Mouse (Mus musculus): Measurements from ENCODE around the gene Lrrc1. TPM values are rescaled to one million over a fixed set of nuclear protein-coding genes. Genes with fewer than 3 reads are reported as not detected.

The Lrrc1 gene
- polyA plus RNA-seq (2014; fragmentation: Nextera tagmentation; extraction: Ambion mirVana), result 9.5 and 11.7 TPM in 2 replicates

GRCm38 (mm10) chr9:77544354-77545067, at the start of gene Lrrc1:
Gene Lrrc1 (minus strand): TSS chr9:77544870.
- no peaks in the 10 kb centered on the region for H3K36me3 ChIP-seq (replicated peaks; ENCODE audit: control insufficient read depth, insufficient read depth, low read depth, low read length)
- no peaks in the 10 kb centered on the region for H3K4me1 ChIP-seq (ENCODE audit: control insufficient read depth, insufficient read depth, low read length)
- H3K4me2 ChIP-seq (ENCODE audit: low read depth, low read length), result peak within 1 kb of the TSS; percentile 95
- peak within 1 kb of the TSS; percentile 70 for H3K9ac ChIP-seq (replicated peaks; ENCODE audit: low read length)
- H3K27ac ChIP-seq (replicated peaks; ENCODE audit: low read depth, low read length), result no peak within 1 kb of the TSS; the same call in 1 of the 2 replicates
- peak; percentile 90 for ATAC-seq (replicated peaks; ENCODE audit: insufficient number of reproducible peaks, low FRiP score, low TSS enrichment, low read depth)
- H3K9me3 ChIP-seq (replicated peaks; ENCODE audit: control insufficient read depth, low read length), result no peaks in the 10 kb centered on the region
- WGBS, result under 1% methylated on average over 85 of the region's 88 CpGs
- no peaks in the 10 kb centered on the region for H3K27me3 ChIP-seq (ENCODE audit: control insufficient read depth, insufficient read depth, low read length)
- H3K4me3 ChIP-seq (ENCODE audit: low read depth, low read length), result peak within 1 kb of the TSS; percentile 61
- peak; percentile 92 for DNase-seq (ENCODE audit: low spot score)

DNA sequence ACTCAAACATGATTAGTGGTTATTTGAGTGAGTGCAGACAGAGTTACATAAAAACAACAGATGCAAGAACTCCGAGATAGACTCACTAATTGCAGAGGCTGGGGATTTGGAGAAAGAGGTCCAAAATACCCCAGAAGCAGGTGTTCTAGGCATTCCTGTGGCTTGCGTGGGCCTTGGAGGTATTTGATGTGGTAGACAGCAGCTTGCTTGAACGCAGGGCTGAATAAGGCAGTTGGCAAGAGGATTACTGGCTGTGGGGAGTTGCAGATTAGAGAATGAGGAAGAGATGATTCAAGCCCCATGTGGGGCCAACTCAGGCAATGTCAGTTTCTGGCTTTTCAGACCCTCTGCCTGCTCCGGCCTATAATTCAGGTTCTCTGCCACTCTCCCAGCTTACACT, 47.8 kb upstream of the Lrrc1 start:
- Histone ChIP-seq H3K9me3 (replicated peaks; ENCODE audit: control insufficient read depth, low read length) (no peaks in the 10 kb centered on the region), H3K36me3 (replicated peaks; ENCODE audit: control insufficient read depth, insufficient read depth, low read depth, low read length) (no peaks in the 10 kb centered on the region), H3K9ac (replicated peaks; ENCODE audit: low read length) (no peak overlapping the region), H3K4me2 (ENCODE audit: low read depth, low read length) (no peak overlapping the region), H3K27me3 (ENCODE audit: control insufficient read depth, insufficient read depth, low read length) (no peaks in the 10 kb centered on the region), H3K4me1 (ENCODE audit: control insufficient read depth, insufficient read depth, low read length) (no peaks in the 10 kb centered on the region), H3K4me3 (ENCODE audit: low read depth, low read length) (no peak overlapping the region), H3K27ac (replicated peaks; ENCODE audit: low read depth, low read length) (no peak overlapping the region)
- no peak for ATAC-seq (replicated peaks; ENCODE audit: insufficient number of reproducible peaks, low FRiP score, low TSS enrichment, low read depth)
- no peak for DNase-seq (ENCODE audit: low spot score)
- WGBS, result 54% methylated on average over 4 of the region's 4 CpGs

- Histone ChIP-seq H3K36me3 (replicated peaks; ENCODE audit: control insufficient read depth, insufficient read depth, low read depth, low read length) (no peaks in the 10 kb centered on the region), H3K4me2 (ENCODE audit: low read depth, low read length) (no peak overlapping the region), H3K4me3 (ENCODE audit: low read depth, low read length) (no peak overlapping the region), H3K9me3 (replicated peaks; ENCODE audit: control insufficient read depth, low read length) (no peaks in the 10 kb centered on the region), H3K27ac (replicated peaks; ENCODE audit: low read depth, low read length) (no peak overlapping the region), H3K27me3 (ENCODE audit: control insufficient read depth, insufficient read depth, low read length) (no peaks in the 10 kb centered on the region), H3K9ac (replicated peaks; ENCODE audit: low read length) (no peak overlapping the region), H3K4me1 (ENCODE audit: control insufficient read depth, insufficient read depth, low read length) (no peaks in the 10 kb centered on the region)
- no peak for ATAC-seq (replicated peaks; ENCODE audit: insufficient number of reproducible peaks, low FRiP score, low TSS enrichment, low read depth)
- 48% methylated on average over 2 of the region's 2 CpGs for WGBS
- DNase-seq (ENCODE audit: low spot score), result no peak
Observed at GRCm38 (mm10) chr9:77589496-77589895, 44.8 kb upstream of the Lrrc1 start.

- H3K9me3 ChIP-seq (replicated peaks; ENCODE audit: control insufficient read depth, low read length), result no peaks in the 10 kb centered on the region
- H3K4me2 ChIP-seq (ENCODE audit: low read depth, low read length), result no peak overlapping the region
- WGBS, result 88% methylated on average over 7 of the region's 7 CpGs
- no peaks in the 10 kb centered on the region for H3K4me1 ChIP-seq (ENCODE audit: control insufficient read depth, insufficient read depth, low read length)
- no peak overlapping the region for H3K4me3 ChIP-seq (ENCODE audit: low read depth, low read length)
- ATAC-seq (replicated peaks; ENCODE audit: insufficient number of reproducible peaks, low FRiP score, low TSS enrichment, low read depth), result no peak
- H3K27me3 ChIP-seq (ENCODE audit: control insufficient read depth, insufficient read depth, low read length), result no peaks in the 10 kb centered on the region
- H3K36me3 ChIP-seq (replicated peaks; ENCODE audit: control insufficient read depth, insufficient read depth, low read depth, low read length), result no peaks in the 10 kb centered on the region
- H3K9ac ChIP-seq (replicated peaks; ENCODE audit: low read length), result no peak overlapping the region
- no peak overlapping the region for H3K27ac ChIP-seq (replicated peaks; ENCODE audit: low read depth, low read length)
- DNase-seq (ENCODE audit: low spot score), result no peak
Observed at GRCm38 (mm10) chr9:77587616-77588015, 42.9 kb upstream of the Lrrc1 start.

DNA sequence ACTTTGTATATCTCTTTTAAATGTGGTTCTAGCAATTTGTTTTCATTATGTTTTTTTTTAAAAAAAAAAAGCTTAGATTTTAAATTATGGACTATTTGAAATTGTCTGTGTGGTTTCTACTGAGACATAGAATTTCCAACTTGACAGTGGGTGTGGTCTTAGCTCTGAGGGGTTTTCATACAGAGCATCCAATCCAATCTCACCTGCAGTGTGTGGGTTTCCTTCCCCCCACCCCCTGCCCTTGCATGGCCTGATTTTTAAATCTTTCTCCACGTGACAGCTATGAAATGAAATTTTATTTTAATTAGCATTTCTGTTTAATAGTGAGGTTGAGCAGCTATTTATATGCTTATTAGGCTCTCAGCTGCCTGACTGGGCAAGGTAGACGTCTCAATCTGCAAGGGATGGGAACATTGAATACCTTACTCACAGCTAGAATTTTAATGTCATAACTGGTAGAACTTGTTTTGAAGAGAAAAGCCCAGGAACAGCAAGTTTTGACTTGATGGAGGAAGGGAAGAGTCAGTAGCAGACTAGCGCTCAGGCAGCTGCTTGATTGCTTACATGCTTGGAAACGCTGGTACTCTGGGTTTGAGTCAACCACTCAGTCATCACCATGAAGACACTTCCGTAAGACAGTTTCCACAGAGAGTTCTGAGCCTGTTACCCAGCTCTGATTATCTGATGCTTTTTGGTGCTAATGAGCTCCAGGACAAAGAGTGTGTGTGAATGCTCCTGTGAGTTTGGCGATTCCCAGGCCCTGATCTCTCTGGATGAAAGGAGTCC, 42.3 kb upstream of the Lrrc1 start:
- WGBS, result 67% methylated on average over 6 of the region's 6 CpGs
- H3K36me3 ChIP-seq (replicated peaks; ENCODE audit: control insufficient read depth, insufficient read depth, low read depth, low read length), result no peaks in the 10 kb centered on the region
- H3K4me1 ChIP-seq (ENCODE audit: control insufficient read depth, insufficient read depth, low read length), result no peaks in the 10 kb centered on the region
- ATAC-seq (replicated peaks; ENCODE audit: insufficient number of reproducible peaks, low FRiP score, low TSS enrichment, low read depth) (no peak), DNase-seq (ENCODE audit: low spot score) (no peak)
- H3K4me2 ChIP-seq (ENCODE audit: low read depth, low read length), result no peak overlapping the region
- no peak overlapping the region for H3K27ac ChIP-seq (replicated peaks; ENCODE audit: low read depth, low read length)
- no peaks in the 10 kb centered on the region for H3K9me3 ChIP-seq (replicated peaks; ENCODE audit: control insufficient read depth, low read length)
- H3K9ac ChIP-seq (replicated peaks; ENCODE audit: low read length), result no peak overlapping the region
- no peaks in the 10 kb centered on the region for H3K27me3 ChIP-seq (ENCODE audit: control insufficient read depth, insufficient read depth, low read length)
- no peak overlapping the region for H3K4me3 ChIP-seq (ENCODE audit: low read depth, low read length)

- no peaks in the 10 kb centered on the region for H3K27me3 ChIP-seq (ENCODE audit: control insufficient read depth, insufficient read depth, low read length)
- DNase-seq (ENCODE audit: low spot score), result no peak
- ATAC-seq (replicated peaks; ENCODE audit: insufficient number of reproducible peaks, low FRiP score, low TSS enrichment, low read depth), result no peak
- H3K9me3 ChIP-seq (replicated peaks; ENCODE audit: control insufficient read depth, low read length), result no peaks in the 10 kb centered on the region
- no peak overlapping the region for H3K4me2 ChIP-seq (ENCODE audit: low read depth, low read length)
- no peaks in the 10 kb centered on the region for H3K4me1 ChIP-seq (ENCODE audit: control insufficient read depth, insufficient read depth, low read length)
- no peak overlapping the region for H3K9ac ChIP-seq (replicated peaks; ENCODE audit: low read length)
- H3K4me3 ChIP-seq (ENCODE audit: low read depth, low read length), result no peak overlapping the region
- H3K27ac ChIP-seq (replicated peaks; ENCODE audit: low read depth, low read length), result no peak overlapping the region
- WGBS, result 93% methylated on average over 6 of the region's 6 CpGs
- H3K36me3 ChIP-seq (replicated peaks; ENCODE audit: control insufficient read depth, insufficient read depth, low read depth, low read length), result no peaks in the 10 kb centered on the region
Observed at GRCm38 (mm10) chr9:77584746-77585145, 40.1 kb upstream of the Lrrc1 start.

DNA sequence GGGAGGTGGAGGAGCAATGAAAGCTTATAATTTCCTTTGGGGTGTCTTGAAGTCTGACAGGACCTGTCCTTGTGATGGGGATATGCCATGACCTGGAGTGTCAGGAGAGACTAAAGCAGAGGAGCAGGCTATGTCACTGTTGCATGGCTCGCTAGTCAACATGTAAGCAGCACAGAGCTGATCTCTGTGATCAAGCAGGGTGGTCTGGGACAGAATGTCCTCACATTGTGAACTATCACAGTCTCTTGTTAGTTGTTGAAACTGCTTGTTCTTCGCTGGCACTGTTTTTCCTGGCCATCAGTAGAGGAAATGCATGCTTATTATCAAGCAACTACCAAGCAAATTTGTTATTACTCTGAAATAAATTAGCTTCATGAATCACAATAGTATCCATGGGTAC, 38.6 kb upstream of the Lrrc1 start:
- DNase-seq (ENCODE audit: low spot score) (no peak), ATAC-seq (replicated peaks; ENCODE audit: insufficient number of reproducible peaks, low FRiP score, low TSS enrichment, low read depth) (no peak)
- no peak overlapping the region for H3K27ac ChIP-seq (replicated peaks; ENCODE audit: low read depth, low read length)
- no peaks in the 10 kb centered on the region for H3K27me3 ChIP-seq (ENCODE audit: control insufficient read depth, insufficient read depth, low read length)
- H3K36me3 ChIP-seq (replicated peaks; ENCODE audit: control insufficient read depth, insufficient read depth, low read depth, low read length), result no peaks in the 10 kb centered on the region
- 52% methylated on average over 2 of the region's 2 CpGs for WGBS
- H3K4me1 ChIP-seq (ENCODE audit: control insufficient read depth, insufficient read depth, low read length), result no peaks in the 10 kb centered on the region
- no peaks in the 10 kb centered on the region for H3K9me3 ChIP-seq (replicated peaks; ENCODE audit: control insufficient read depth, low read length)
- no peak overlapping the region for H3K4me3 ChIP-seq (ENCODE audit: low read depth, low read length)
- H3K4me2 ChIP-seq (ENCODE audit: low read depth, low read length), result no peak overlapping the region
- no peak overlapping the region for H3K9ac ChIP-seq (replicated peaks; ENCODE audit: low read length)

GRCm38 (mm10) chr9:77579827-77580226, 35.2 kb upstream of the Lrrc1 start:
- ATAC-seq (replicated peaks; ENCODE audit: insufficient number of reproducible peaks, low FRiP score, low TSS enrichment, low read depth) (no peak), DNase-seq (ENCODE audit: low spot score) (no peak)
- Histone ChIP-seq H3K27me3 (ENCODE audit: control insufficient read depth, insufficient read depth, low read length) (no peaks in the 10 kb centered on the region), H3K36me3 (replicated peaks; ENCODE audit: control insufficient read depth, insufficient read depth, low read depth, low read length) (no peaks in the 10 kb centered on the region), H3K4me3 (ENCODE audit: low read depth, low read length) (no peak overlapping the region), H3K9ac (replicated peaks; ENCODE audit: low read length) (no peak overlapping the region), H3K4me1 (ENCODE audit: control insufficient read depth, insufficient read depth, low read length) (no peaks in the 10 kb centered on the region), H3K27ac (replicated peaks; ENCODE audit: low read depth, low read length) (no peak overlapping the region), H3K9me3 (replicated peaks; ENCODE audit: control insufficient read depth, low read length) (no peaks in the 10 kb centered on the region), H3K4me2 (ENCODE audit: low read depth, low read length) (no peak overlapping the region)
- 53% methylated on average over 3 of the region's 3 CpGs for WGBS
